Mouse (Mus musculus): ENCODE measurements around the gene 2310009B15Rik. TPM values are rescaled to one million over a fixed set of nuclear protein-coding genes. Genes with fewer than 3 reads are reported as not detected.

2310009B15Rik gene
- total and polyA plus RNA-seq, 3 experiments = 10.4 to 19.3 TPM; not detected in 1

- no peak for DNase-seq (ENCODE audit: low read depth, low spot score)
- Histone ChIP-seq H3K36me3 (ENCODE audit: control insufficient read depth in 1 of 2, insufficient read depth in 2 of 2, low read length in 2 of 2) (peaks cover 0 to 2% of the 10 kb centered on the region in 2 experiments; a peak in 1 of 4 replicates), H3K9ac (ENCODE audit: control insufficient read depth, low read depth, low read length, poor library complexity, severe bottlenecking) (no peak overlapping the region), H3K79me2 (ENCODE audit: control insufficient read depth, insufficient read depth, low read length, poor library complexity) (no peaks in the 10 kb centered on the region; the same call in 1 of the 2 replicates), H3K4me3 (ENCODE audit: control insufficient read depth in 1 of 2, insufficient read depth in 1 of 2, low read depth in 2 of 2, low read length in 2 of 2) (no peak overlapping the region), H3K4me1 (ENCODE audit: control insufficient read depth in 1 of 2, insufficient read depth in 2 of 2, low read length in 2 of 2) (no peaks in the 10 kb centered on the region), H3K27ac (ENCODE audit: control insufficient read depth, low read depth, low read length) (no peak overlapping the region), H3K9me3 (replicated peaks; ENCODE audit: insufficient read depth, low read length) (no peaks in the 10 kb centered on the region), H3K27me3 (ENCODE audit: control insufficient read depth in 1 of 2, insufficient read depth in 2 of 2, low read length in 2 of 2) (no peaks in the 10 kb centered on the region)
- no peak for TF ChIP-seq JUND (IDR thresholded peaks at IDR 0.05; ENCODE audit: low read depth, low read length)
- TF ChIP-seq MAZ (IDR thresholded peaks at IDR 0.05; ENCODE audit: low read depth, low read length) = no peak
- no peak for TF ChIP-seq KAT2A (conservative IDR thresholded peaks at IDR 0.05; ENCODE audit: low read depth, low read length)
- no peak for TF ChIP-seq POLR2A (IDR thresholded peaks at IDR 0.05; ENCODE audit: control insufficient read depth in 1 of 2, insufficient read depth in 1 of 2, low read depth in 1 of 2, low read length in 2 of 2, poor library complexity in 1 of 2)
- TF ChIP-seq TCF12 (IDR thresholded peaks at IDR 0.05; ENCODE audit: low read depth, low read length) = no peak
- TF ChIP-seq MXI1 (IDR thresholded peaks at IDR 0.05; ENCODE audit: low read depth, low read length) = no peak
Observed at GRCm38 (mm10) chr1:138846581-138846980, 10.1 kb downstream of the 2310009B15Rik start.

- Histone ChIP-seq H3K27me3 (ENCODE audit: control insufficient read depth in 1 of 2, insufficient read depth in 2 of 2, low read length in 2 of 2) (no peaks in the 10 kb centered on the region), H3K4me1 (ENCODE audit: control insufficient read depth in 1 of 2, insufficient read depth in 2 of 2, low read length in 2 of 2) (no peaks in the 10 kb centered on the region), H3K36me3 (ENCODE audit: control insufficient read depth in 1 of 2, insufficient read depth in 2 of 2, low read length in 2 of 2) (peaks cover 0 to 2% of the 10 kb centered on the region in 2 experiments; a peak in 1 of 4 replicates), H3K79me2 (ENCODE audit: control insufficient read depth, insufficient read depth, low read length, poor library complexity) (no peaks in the 10 kb centered on the region; the same call in 1 of the 2 replicates), H3K9me3 (replicated peaks; ENCODE audit: insufficient read depth, low read length) (no peaks in the 10 kb centered on the region), H3K9ac (ENCODE audit: control insufficient read depth, low read depth, low read length, poor library complexity, severe bottlenecking) (no peak overlapping the region), H3K4me3 (ENCODE audit: control insufficient read depth in 1 of 2, insufficient read depth in 1 of 2, low read depth in 2 of 2, low read length in 2 of 2) (no peak overlapping the region), H3K27ac (ENCODE audit: control insufficient read depth, low read depth, low read length) (no peak overlapping the region)
- no peak for DNase-seq (ENCODE audit: low read depth, low spot score)
- TF ChIP-seq ELF1 (IDR thresholded peaks at IDR 0.05; ENCODE audit: low read depth, low read length) = no peak
- TF ChIP-seq MAFK (IDR thresholded peaks at IDR 0.05; ENCODE audit: borderline replicate concordance, low read depth, low read length) = no peak
- no peak for TF ChIP-seq E2F4 (IDR thresholded peaks at IDR 0.05; ENCODE audit: borderline replicate concordance, low read depth, low read length)
- no peak for TF ChIP-seq EP300 (IDR thresholded peaks at IDR 0.05; ENCODE audit: low read depth in 1 of 2, low read length in 2 of 2)
- TF ChIP-seq CTCF (IDR thresholded peaks at IDR 0.05 in 2 of 3, conservative IDR thresholded peaks at IDR 0.05 in 1 of 3; ENCODE audit: control insufficient read depth in 1 of 3, insufficient read depth in 1 of 3, low read depth in 2 of 3, low read length in 3 of 3, poor library complexity in 1 of 3, severe bottlenecking in 1 of 3) = no peak
- TF ChIP-seq USF2 (IDR thresholded peaks at IDR 0.05; ENCODE audit: borderline replicate concordance in 1 of 2, insufficient read depth in 1 of 2, low read depth in 1 of 2, low read length in 2 of 2) = no peak
- TF ChIP-seq UBTF (IDR thresholded peaks at IDR 0.05; ENCODE audit: borderline replicate concordance, insufficient read depth, low read depth, low read length) = no peak
- no peak for TF ChIP-seq SMC3 (IDR thresholded peaks at IDR 0.05; ENCODE audit: low read depth, low read length)
- no peak for TF ChIP-seq HCFC1 (IDR thresholded peaks at IDR 0.05; ENCODE audit: low read depth, low read length)
- TF ChIP-seq JUND (IDR thresholded peaks at IDR 0.05; ENCODE audit: low read depth, low read length) = no peak
- no peak for TF ChIP-seq RCOR1 (IDR thresholded peaks at IDR 0.05; ENCODE audit: low read depth, low read length)
Observed at GRCm38 (mm10) chr1:138846131-138846530, 10.5 kb downstream of the 2310009B15Rik start.
